Mouse (Mus musculus) liver, embryonic 16.5 days (tissue): ENCODE measurements around the gene Ceacam11. TPM values are rescaled to one million over a fixed set of nuclear protein-coding genes. Genes with fewer than 3 reads are reported as not detected.
"Not testable (repeated sequence)": the region's sequence is repeated elsewhere in the genome, so short reads cannot be mapped to it uniquely, and the experiment has no call there.

Experiments
- ATAC-seq: fragments of 200-750 bp; cut with Nextera tagmentation; 2 replicates; pipeline ENCODE4 v1.8.0; 2017; ENCODE audit warnings: low read depth, mild to moderate bottlenecking, moderate number of reproducible peaks, moderate library complexity
- H3K27ac ChIP-seq: fragments of 300-500 bp; sonication (generic); 2 replicates; pipeline ENCODE4 v1.5.1; 2014; ENCODE audit warnings: mild to moderate bottlenecking, low read length
- H3K27me3 ChIP-seq: fragments of 300-500 bp; sonication (generic); 2 replicates; pipeline ENCODE4 v1.6.1; 2014; ENCODE audit warnings: low read depth, low read length, mixed read lengths; ENCODE audit not compliant: control insufficient read depth, insufficient read depth
- H3K36me3 ChIP-seq: fragments of 300-500 bp; sonication (generic); 2 replicates; pipeline ENCODE4 v1.6.1; 2014; ENCODE audit warnings: mild to moderate bottlenecking; ENCODE audit not compliant: control insufficient read depth, insufficient read depth
- H3K4me1 ChIP-seq: fragments of 300-500 bp; sonication (generic); 2 replicates; pipeline ENCODE4 v1.6.1; 2014; ENCODE audit warnings: low read depth, low read length, mixed read lengths; ENCODE audit not compliant: control insufficient read depth
- H3K4me2 ChIP-seq: fragments of 300-500 bp; sonication (generic); 2 replicates; pipeline ENCODE4 v1.6.1; 2014; ENCODE audit warnings: low read depth, low read length, mixed read lengths
- H3K4me3 ChIP-seq: fragments of 300-500 bp; sonication (generic); 2 replicates; pipeline ENCODE4 v1.5.1; 2014; ENCODE audit warnings: low read depth, mild to moderate bottlenecking, low read length
- H3K9ac ChIP-seq: fragments of 300-500 bp; sonication (generic); 2 replicates; pipeline ENCODE4 v1.6.1; 2014; ENCODE audit warnings: low read depth, low read length
- H3K9me3 ChIP-seq: fragments of 300-500 bp; sonication (generic); replicated peaks from 2 replicates; pipeline ENCODE4 v1.6.1; 2016; ENCODE audit warnings: low read length; ENCODE audit not compliant: control insufficient read depth
- WGBS: fragments of 180-500 bp; shearing (Covaris S2); extraction: QIAGEN DNeasy Blood & Tissue Kit; methylation state at CpG from one replicate; pipeline ENCODE4 v1.1.7; 2014; ENCODE audit not compliant: insufficient replicate concordance; 5-methylcytosine and 5-hydroxymethylcytosine counted together
- microRNA-seq: library from miRNA; unstranded; fragments of <30 nt; microRNA quantifications from one replicate; pipeline ENCODE4, GENCODE M21; 2016
- polyA plus RNA-seq: library from polyadenylated mRNA; unstranded; fragments of >200 nt; fragmentation: Nextera tagmentation; extraction: Ambion mirVana; gene quantifications from 2 replicates; pipeline ENCODE4 v1.2.1, GENCODE M21; 2015

The Ceacam11 gene
- not detected in 2 replicates for polyA plus RNA-seq

GRCm38 (mm10) chr7:17971824-17972223 is at the start of gene Ceacam11:
Gene Ceacam11, plus strand, starts transcription at chr7:17972124.
- Histone ChIP-seq H3K9me3 (no peaks in the 10 kb centered on the region), H3K4me1 (no peaks in the 10 kb centered on the region), H3K36me3 (no peaks in the 10 kb centered on the region), H3K4me2 (no peak within 1 kb of the TSS), H3K27me3 (no peaks in the 10 kb centered on the region), H3K4me3 (no peak within 1 kb of the TSS), H3K9ac (no peak within 1 kb of the TSS), H3K27ac (no peak within 1 kb of the TSS)
- WGBS = 49% methylated on average over 4 of the region's 4 CpGs
- ATAC-seq = no peak

DNA sequence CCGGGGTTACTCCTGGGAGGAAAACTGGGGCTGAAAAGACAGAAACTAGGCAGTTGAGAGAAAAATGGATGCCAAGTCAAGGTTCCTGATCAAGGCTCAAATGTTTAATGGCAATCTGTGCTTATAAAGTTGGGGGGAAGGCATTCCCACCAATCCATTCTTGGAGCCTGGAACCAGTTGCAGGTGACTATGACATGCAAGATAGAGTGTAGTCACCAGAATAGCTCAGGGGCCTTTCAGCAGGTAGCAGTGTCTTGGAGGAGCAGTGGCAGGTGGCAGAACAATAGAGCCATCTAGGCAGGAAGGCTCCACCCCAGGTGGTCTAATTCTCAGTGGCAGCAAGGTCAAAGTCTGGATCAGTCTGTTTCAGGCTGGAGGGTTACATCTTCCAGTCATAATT is 29.2 kb downstream of the Ceacam11 start:
- not testable (repeated sequence) for H3K27me3 ChIP-seq, H3K4me1 ChIP-seq, ATAC-seq, H3K36me3 ChIP-seq, H3K27ac ChIP-seq, H3K4me3 ChIP-seq, H3K9ac ChIP-seq, H3K9me3 ChIP-seq, H3K4me2 ChIP-seq
- 83% methylated on average over 1 of the region's 1 CpGs for WGBS

- H3K4me3 ChIP-seq = no peak within 1 kb of the TSS
- no peaks in the 10 kb centered on the region; the same call in 1 of the 2 replicates for H3K9me3 ChIP-seq
- H3K4me1 ChIP-seq = no peaks in the 10 kb centered on the region
- no peak within 1 kb of the TSS for H3K9ac ChIP-seq
- H3K4me2 ChIP-seq = no peak within 1 kb of the TSS
- H3K36me3 ChIP-seq = no peaks in the 10 kb centered on the region
- no peak within 1 kb of the TSS for H3K27ac ChIP-seq
- H3K27me3 ChIP-seq = no peaks in the 10 kb centered on the region
- 54% methylated on average over 4 of the region's 4 CpGs for WGBS
- no peak for ATAC-seq
These were observed 37.7 kb downstream of the Ceacam11 start, which contains the start of gene Ceacam13 for GRCm38 (mm10) chr7:18009589-18009988. Gene Ceacam13, plus strand, starts transcription at chr7:18009889.

Small RNA genes within 50 kb of the gene (microRNA-seq; reads per million reads assigned to microRNA genes)
- not detected for gene Gm22414

Other genes with a start within 250 kb of the Ceacam11 start
- gene Ceacam14, start 159.5 kb upstream of the Ceacam11 start, polyA plus RNA-seq = not detected in 2 replicates
- not detected in 2 replicates for gene Gm5155, start 100.4 kb upstream of the Ceacam11 start, polyA plus RNA-seq
- gene Ceacam13, start 37.8 kb downstream of the Ceacam11 start, polyA plus RNA-seq = not detected in 2 replicates
- gene Ceacam12, start 93.8 kb downstream of the Ceacam11 start, polyA plus RNA-seq = not detected in 2 replicates
- not detected in 2 replicates for gene Igfl3, start 204.4 kb downstream of the Ceacam11 start, polyA plus RNA-seq